21 mouse cellular contexts compared by ENCODE assay signal in genomic region chr11:43703552-43703951, GRCm38 (mm10). TPM values are rescaled to one million over a fixed set of nuclear protein-coding genes. Genes with fewer than 3 reads are reported as not detected.
A peak's percentile ranks its signal among the peaks of the same experiment; 100 is the strongest.
DNase-seq lines count a peak whose midpoint lies in the region; ATAC-seq and TF ChIP-seq lines count a peak whose summit lies in the region.
"Had no signal": no experiment of that assay in that cellular context is flagged by ENCODE, and none has a peak within 500 bp of the region (broad histone marks: within the 10 kb centered on the region; RNA-seq: fewer than 3 reads in every experiment).

No protein-coding gene starts in this region.

- H3K4me3 ChIP-seq in gastrocnemius, adult 2 months, result peak overlapping the region; percentile 43
- H3K4me3 ChIP-seq in intestine, embryonic 14.5 days (ENCODE audit: low read depth, low read length), result no peak overlapping the region
- H3K4me3 ChIP-seq in intestine, postnatal 0 days (ENCODE audit: low read depth, low read length), result no peak overlapping the region
- H3K4me3 ChIP-seq: limb, embryonic 10.5 days had no signal

- no peaks in the 10 kb centered on the region for H3K9me3 ChIP-seq in intestine, embryonic 14.5 days (ENCODE audit: control insufficient read depth, low read length)
- no peaks in the 10 kb centered on the region for H3K9me3 ChIP-seq in intestine, postnatal 0 days (ENCODE audit: control insufficient read depth)
- H3K9me3 ChIP-seq: limb, embryonic 10.5 days had no signal

- peak overlapping the region; percentile 82 for H3K27ac ChIP-seq in gastrocnemius, adult 2 months
- no peak overlapping the region for H3K27ac ChIP-seq in intestine, embryonic 14.5 days (ENCODE audit: low read depth)
- no peak overlapping the region for H3K27ac ChIP-seq in intestine, postnatal 0 days (ENCODE audit: low read depth, low read length)
- H3K27ac ChIP-seq: hindbrain, embryonic 14.5 days; limb, embryonic 10.5 days; liver, embryonic 14.5 days had no signal

- no peak for DNase-seq in gastrocnemius, adult 2 months
- DNase-seq in gastrocnemius, adult 8-10 months (ENCODE audit: low spot score in 2 of 2), result no peak
- peak; percentile 21 for DNase-seq in intestine, embryonic 14.5 days (ENCODE audit: low spot score)
- DNase-seq in Patski (ENCODE audit: low read depth, low spot score), result no peak
- DNase-seq in layer of hippocampus, postnatal 25 days (ENCODE audit: extremely low spot score in 1 of 2, low spot score in 1 of 2), result no peak
- DNase-seq in thymus, adult 18-20 months, result no peak
- DNase-seq: cerebellum, adult 11 months; cerebellum, postnatal 36 days; forebrain, postnatal 0 days; gastrocnemius, postnatal 25 days; kidney, adult 2 months; kidney, postnatal 25 days; lung, postnatal 10 days; retina, postnatal 1 day; thymus, adult 2 months had no signal

- intact Hi-C loops in gastrocnemius, adult 2 months (cut with DNase I), result no loop called here

- H3K9ac ChIP-seq in intestine, embryonic 14.5 days (ENCODE audit: low read length), result no peak overlapping the region
- H3K9ac ChIP-seq in intestine, postnatal 0 days (ENCODE audit: low read depth, low read length), result no peak overlapping the region
- H3K9ac ChIP-seq: forebrain, postnatal 0 days; hindbrain, embryonic 14.5 days; liver, embryonic 14.5 days had no signal

- H3K4me2 ChIP-seq in intestine, embryonic 14.5 days (ENCODE audit: low read length), result no peak overlapping the region
- no peak overlapping the region for H3K4me2 ChIP-seq in intestine, postnatal 0 days (replicated peaks; ENCODE audit: low read depth)
- H3K4me2 ChIP-seq: hindbrain, embryonic 14.5 days; midbrain, embryonic 11.5 days had no signal

- H3K4me1 ChIP-seq in intestine, embryonic 14.5 days (replicated peaks; ENCODE audit: control insufficient read depth, insufficient read depth, low read length), result no peaks in the 10 kb centered on the region
- no peaks in the 10 kb centered on the region for H3K4me1 ChIP-seq in intestine, postnatal 0 days (replicated peaks; ENCODE audit: control insufficient read depth, insufficient read depth, low read length)
- H3K4me1 ChIP-seq: limb, embryonic 10.5 days had no signal

- CTCF ChIA-PET in Patski (lab: Charles Lee), result no interaction called here

- POLR2A ChIA-PET in Patski (lab: Charles Lee), result no interaction called here

- peaks cover 46% of the 10 kb centered on the region for H3K36me3 ChIP-seq in intestine, embryonic 14.5 days (ENCODE audit: control insufficient read depth, insufficient read depth, low read length)
- H3K36me3 ChIP-seq in intestine, postnatal 0 days (ENCODE audit: control insufficient read depth, insufficient read depth), result peaks cover 20% of the 10 kb centered on the region

- WGBS in intestine, embryonic 14.5 days, result 71% methylated on average over 1 of the region's 1 CpGs
- 55% methylated on average over 1 of the region's 1 CpGs for WGBS in intestine, postnatal 0 days

- in situ Hi-C loops in Patski (cut with MboI; ENCODE audit: low pct_unique_long_range_greater_than_20kb), result no loop called here

- no peak for ATAC-seq in intestine, embryonic 14.5 days (replicated peaks; ENCODE audit: low FRiP score, low TSS enrichment, low read depth)
- no peak for ATAC-seq in intestine, postnatal 0 days
- peak; percentile 57 for ATAC-seq in Patski
- peak; percentile 68 for ATAC-seq in megakaryocyte progenitor cell, adult 5-6 weeks (replicated peaks; ENCODE audit: poor library complexity)
- ATAC-seq: forebrain, postnatal 0 days had no signal

- TF ChIP-seq CTCF in gastrocnemius, adult 2 months (IDR thresholded peaks at IDR 0.05), result no peak
- TF ChIP-seq CTCF in intestine, postnatal 0 days (IDR thresholded peaks at IDR 0.05; ENCODE audit: low read depth), result no peak
- TF ChIP-seq CTCF in Patski (IDR thresholded peaks at IDR 0.05), result no peak

- no peaks in the 10 kb centered on the region for H3K27me3 ChIP-seq in intestine, embryonic 14.5 days (replicated peaks; ENCODE audit: control insufficient read depth, insufficient read depth, low read length)
- H3K27me3 ChIP-seq in intestine, postnatal 0 days (replicated peaks; ENCODE audit: control insufficient read depth, insufficient read depth, low read length), result no peaks in the 10 kb centered on the region
- H3K27me3 ChIP-seq in Patski, result no peaks in the 10 kb centered on the region

RNA-seq across cellular contexts. Expression of gene Pwwp2a, which starts 21.8 kb away (rescaled TPM):
- total RNA-seq in gastrocnemius, adult 2 months (2021), result 10 to 100 TPM; 16.0 to 17.9 TPM
- 10 to 100 TPM; 10.9 to 13.8 (median 12.4) TPM for total RNA-seq in gastrocnemius, adult 8-10 months (2022)
- polyA plus RNA-seq in intestine, embryonic 14.5 days (2014; fragmentation: Nextera tagmentation; extraction: Ambion mirVana), result 36.1 and 39.1 TPM in 2 replicates
- polyA plus RNA-seq in intestine, postnatal 0 days (2015; fragmentation: Nextera tagmentation; extraction: Ambion mirVana), result 12.1 and 12.5 TPM in 2 replicates
- polyA plus RNA-seq in Patski (2021), result 28.9 TPM
- 44.5 and 46.9 TPM in 2 replicates for total RNA-seq in megakaryocyte progenitor cell, adult 5-6 weeks (2015)
- total RNA-seq in megakaryocyte progenitor cell, adult 5-6 weeks (2017), result 27.8 and 39.3 TPM in 2 replicates
- total RNA-seq in layer of hippocampus, postnatal 25 days (2021), result 10 to 100 TPM; 66.8 to 72.4 TPM

RNA-seq across cellular contexts. Expression of gene Ttc1, which starts 44.3 kb away (rescaled TPM):
- total RNA-seq in gastrocnemius, adult 2 months (2021), result 10 to 100 TPM; 57.7 to 68.8 TPM
- total RNA-seq in gastrocnemius, adult 8-10 months (2022), result 10 to 100 TPM; 71.3 to 76.4 (median 73.0) TPM
- polyA plus RNA-seq in intestine, embryonic 14.5 days (2014; fragmentation: Nextera tagmentation; extraction: Ambion mirVana), result 58.2 and 66.3 TPM in 2 replicates
- polyA plus RNA-seq in intestine, postnatal 0 days (2015; fragmentation: Nextera tagmentation; extraction: Ambion mirVana), result 54.6 and 58.3 TPM in 2 replicates
- polyA plus RNA-seq in Patski (2021), result 65.3 TPM
- 46.9 and 49.7 TPM in 2 replicates for total RNA-seq in megakaryocyte progenitor cell, adult 5-6 weeks (2015)
- total RNA-seq in megakaryocyte progenitor cell, adult 5-6 weeks (2017), result 60.1 and 73.4 TPM in 2 replicates
- 10 to 100 TPM; 45.5 to 56.4 TPM for total RNA-seq in layer of hippocampus, postnatal 25 days (2021)

Comparison
In these comparisons a context has a peak if more than half of its experiments do, and no peak if none do; other contexts are left out.
1. ATAC-seq: peak in Patski (single experiment) and megakaryocyte progenitor cell, adult 5-6 weeks (single experiment); none in intestine, embryonic 14.5 days (single experiment) and intestine, postnatal 0 days (single experiment).